Mouse (Mus musculus): ENCODE data around the gene Lias.

The Lias gene

GRCm38 (mm10) chr5:65390648-65391644 is at the start of gene Lias, which contains the start of gene Rpl9:
TSS of gene Lias (plus strand) at chr5:65391497.
TSS of gene Rpl9 (minus strand) at chr5:65391444.
- DNase-seq (ENCODE audit: low read depth, low spot score): peak; percentile 96

GRCm38 (mm10) chr5:65348168-65348567 is 43.1 kb upstream of the Lias start, which contains the start of gene Klb:
TSS of gene Klb (plus strand) at chr5:65348314.
- no peak for DNase-seq (ENCODE audit: low read depth, low spot score)

GRCm38 (mm10) chr5:65350508-65350907 is 40.8 kb upstream of the Lias start:
- no peak for DNase-seq (ENCODE audit: low read depth, low spot score)

- DNase-seq (ENCODE audit: low read depth, low spot score): no peak
These were observed 37.2 kb upstream of the Lias start for GRCm38 (mm10) chr5:65354097-65354496.

GRCm38 (mm10) chr5:65354985-65355384 is 36.3 kb upstream of the Lias start:
- DNase-seq (ENCODE audit: low read depth, low spot score): no peak

- no peak for DNase-seq (ENCODE audit: low read depth, low spot score)
These were observed 34.4 kb upstream of the Lias start for GRCm38 (mm10) chr5:65356851-65357250.

- DNase-seq (ENCODE audit: low read depth, low spot score): no peak
These were observed 33.5 kb upstream of the Lias start for GRCm38 (mm10) chr5:65357771-65358170.

GRCm38 (mm10) chr5:65367837-65368236 is 23.5 kb upstream of the Lias start:
- no peak for DNase-seq (ENCODE audit: low read depth, low spot score)

- DNase-seq (ENCODE audit: low read depth, low spot score): no peak
These were observed 19.7 kb upstream of the Lias start for GRCm38 (mm10) chr5:65371551-65371950.

- no peak for DNase-seq (ENCODE audit: low read depth, low spot score)
These were observed 16.6 kb upstream of the Lias start for GRCm38 (mm10) chr5:65374746-65375145.

GRCm38 (mm10) chr5:65385704-65386103 is 5.6 kb upstream of the Lias start:
- no peak for DNase-seq (ENCODE audit: low read depth, low spot score)

GRCm38 (mm10) chr5:65387008-65387867 is 4.1 kb upstream of the Lias start:
- DNase-seq (ENCODE audit: low read depth, low spot score): no peak

GRCm38 (mm10) chr5:65391753-65392152 is 456 bp downstream of the Lias start:
- no peak for DNase-seq (ENCODE audit: low read depth, low spot score)

- DNase-seq (ENCODE audit: low read depth, low spot score): no peak
These were observed 3.1 kb downstream of the Lias start for GRCm38 (mm10) chr5:65394425-65394824.

GRCm38 (mm10) chr5:65401251-65401994 is 10.1 kb downstream of the Lias start:
- DNase-seq (ENCODE audit: low read depth, low spot score): peak; percentile 59

- no peak for DNase-seq (ENCODE audit: low read depth, low spot score)
These were observed 16.7 kb downstream of the Lias start for GRCm38 (mm10) chr5:65407989-65408388.

GRCm38 (mm10) chr5:65415653-65416458 is 24.6 kb downstream of the Lias start:
- DNase-seq (ENCODE audit: low read depth, low spot score): peak; percentile 25

- no peak for DNase-seq (ENCODE audit: low read depth, low spot score)
These were observed 27.8 kb downstream of the Lias start for GRCm38 (mm10) chr5:65419136-65419535.

GRCm38 (mm10) chr5:65420822-65421221 is 29.5 kb downstream of the Lias start:
- no peak for DNase-seq (ENCODE audit: low read depth, low spot score)

- DNase-seq (ENCODE audit: low read depth, low spot score): no peak
These were observed 31.5 kb downstream of the Lias start for GRCm38 (mm10) chr5:65422803-65423202.

GRCm38 (mm10) chr5:65424215-65424614 is 32.9 kb downstream of the Lias start:
- DNase-seq (ENCODE audit: low read depth, low spot score): no peak

Measured in c-Kit-negative CD71-positive TER-119-positive erythroid progenitor cells, embryonic 14.5 days (primary cell).